In genomic region chr6:54550801-54551323, GRCm38 (mm10) we compare ENCODE assay signal across 29 mouse cellular contexts. TPM values are rescaled to one million over a fixed set of nuclear protein-coding genes. Genes with fewer than 3 reads are reported as not detected.
DNase-seq lines count a peak whose midpoint lies in the region; ATAC-seq and TF ChIP-seq lines count a peak whose summit lies in the region.
"Had no signal": no experiment of that assay in that cellular context is flagged by ENCODE, and none has a peak within 500 bp of the region (broad histone marks: within the 10 kb centered on the region; RNA-seq: fewer than 3 reads in every experiment).

No protein-coding gene starts in this region.

- H3K27ac ChIP-seq in forebrain, embryonic 15.5 days (replicated peaks) = peak overlapping the region; percentile 80; the same call in 1 of the 2 replicates
- no peak overlapping the region for H3K27ac ChIP-seq in forebrain, embryonic 11.5 days (ENCODE audit: low read depth, low read length)
- no peak overlapping the region for H3K27ac ChIP-seq in hindbrain, postnatal 0 days
- no peak overlapping the region for H3K27ac ChIP-seq in hindbrain, embryonic 11.5 days (ENCODE audit: low read depth, low read length)
- H3K27ac ChIP-seq: forebrain, embryonic 12.5 days; heart, embryonic 10.5 days; heart, embryonic 15.5 days; hindbrain, embryonic 12.5 days; limb, embryonic 12.5 days; liver, embryonic 15.5 days; midbrain, embryonic 12.5 days; neural tube, embryonic 13.5 days; stomach, postnatal 0 days had no signal

- no peaks in the 10 kb centered on the region for H3K27me3 ChIP-seq in forebrain, embryonic 15.5 days
- H3K27me3 ChIP-seq in forebrain, embryonic 11.5 days (ENCODE audit: control insufficient read depth, insufficient read depth, low read length) = no peaks in the 10 kb centered on the region
- no peaks in the 10 kb centered on the region for H3K27me3 ChIP-seq in hindbrain, postnatal 0 days (ENCODE audit: insufficient read depth, low read length)
- no peaks in the 10 kb centered on the region for H3K27me3 ChIP-seq in hindbrain, embryonic 11.5 days (ENCODE audit: control insufficient read depth, insufficient read depth, low read length)
- H3K27me3 ChIP-seq: forebrain, embryonic 12.5 days; heart, embryonic 15.5 days; hindbrain, embryonic 12.5 days; limb, embryonic 12.5 days; liver, embryonic 15.5 days had no signal

- 55% methylated on average over 6 of the region's 7 CpGs for WGBS in forebrain, embryonic 15.5 days
- 68% methylated on average over 6 of the region's 7 CpGs for WGBS in forebrain, embryonic 11.5 days
- 51% methylated on average over 6 of the region's 7 CpGs for WGBS in hindbrain, postnatal 0 days
- WGBS in hindbrain, embryonic 11.5 days = 65% methylated on average over 7 of the region's 7 CpGs

- H3K4me2 ChIP-seq in forebrain, embryonic 15.5 days (replicated peaks) = no peak overlapping the region
- H3K4me2 ChIP-seq in forebrain, embryonic 11.5 days (ENCODE audit: low read depth, low read length, severe bottlenecking) = no peak overlapping the region
- H3K4me2 ChIP-seq in hindbrain, postnatal 0 days (ENCODE audit: low read depth, low read length) = no peak overlapping the region
- H3K4me2 ChIP-seq in hindbrain, embryonic 11.5 days (replicated peaks; ENCODE audit: low read depth, low read length) = no peak overlapping the region
- H3K4me2 ChIP-seq: forebrain, embryonic 12.5 days; heart, embryonic 15.5 days; hindbrain, embryonic 12.5 days; limb, embryonic 12.5 days; liver, embryonic 15.5 days; midbrain, embryonic 12.5 days; neural tube, embryonic 13.5 days had no signal

- H3K4me1 ChIP-seq in forebrain, embryonic 15.5 days = peaks cover 78% of the 10 kb centered on the region
- peaks cover 29% of the 10 kb centered on the region for H3K4me1 ChIP-seq in forebrain, embryonic 11.5 days (replicated peaks; ENCODE audit: control insufficient read depth, insufficient read depth, low read length)
- H3K4me1 ChIP-seq in hindbrain, postnatal 0 days (ENCODE audit: insufficient read depth, low read length) = peaks cover 30% of the 10 kb centered on the region
- peaks cover 8% of the 10 kb centered on the region for H3K4me1 ChIP-seq in hindbrain, embryonic 11.5 days (replicated peaks; ENCODE audit: control insufficient read depth, insufficient read depth, low read length)
- H3K4me1 ChIP-seq: liver, embryonic 15.5 days had no signal

- TF ChIP-seq CTCF in hindbrain, postnatal 0 days (IDR thresholded peaks at IDR 0.05; ENCODE audit: low read depth) = no peak
- TF ChIP-seq CTCF in brain, embryonic 14.5 days (IDR thresholded peaks at IDR 0.05; ENCODE audit: borderline replicate concordance, extremely low read depth, insufficient read depth, insufficient read length) = no peak

- no peak for TF ChIP-seq POLR2A in brain, embryonic 14.5 days (IDR thresholded peaks at IDR 0.05; ENCODE audit: borderline replicate concordance, extremely low read depth, insufficient read depth, insufficient read length, poor library complexity, severe bottlenecking)

- no peaks in the 10 kb centered on the region for H3K36me3 ChIP-seq in forebrain, embryonic 15.5 days
- H3K36me3 ChIP-seq in forebrain, embryonic 11.5 days (ENCODE audit: control insufficient read depth, insufficient read depth, low read length) = no peaks in the 10 kb centered on the region
- no peaks in the 10 kb centered on the region for H3K36me3 ChIP-seq in hindbrain, postnatal 0 days (ENCODE audit: insufficient read depth, low read length)
- H3K36me3 ChIP-seq in hindbrain, embryonic 11.5 days (ENCODE audit: control insufficient read depth, insufficient read depth, low read length) = no peaks in the 10 kb centered on the region
- H3K36me3 ChIP-seq: heart, embryonic 10.5 days; heart, embryonic 15.5 days; hindbrain, embryonic 12.5 days; limb, embryonic 12.5 days; liver, embryonic 15.5 days had no signal

- DNase-seq in forebrain, embryonic 11.5 days (ENCODE audit: low spot score) = no peak
- peak; percentile 45 for DNase-seq in hindbrain, postnatal 0 days (ENCODE audit: low spot score)
- DNase-seq in hindbrain, embryonic 11.5 days (ENCODE audit: low spot score) = no peak
- DNase-seq in kidney, postnatal 36 days = peak; percentile 16 to 40
- DNase-seq in kidney, adult 18-20 months = no peak
- peak; percentile 57 for DNase-seq in brain, embryonic 14.5 days (ENCODE audit: low read depth)
- DNase-seq: adrenal gland, postnatal 14 days; cerebellum, adult 18-20 months; cerebellum, postnatal 14 days; gastrocnemius, postnatal 10 days; lung, postnatal 36 days; right cerebral cortex, postnatal 4 days; thymus, adult 18-20 months; thymus, postnatal 25 days had no signal

- no peak for ATAC-seq in forebrain, embryonic 15.5 days (replicated peaks)
- ATAC-seq in forebrain, embryonic 11.5 days (replicated peaks; ENCODE audit: low FRiP score) = no peak
- no peak for ATAC-seq in hindbrain, postnatal 0 days
- no peak for ATAC-seq in hindbrain, embryonic 11.5 days (ENCODE audit: low FRiP score)
- ATAC-seq: intestine, postnatal 0 days had no signal

- no peaks in the 10 kb centered on the region for H3K9me3 ChIP-seq in forebrain, embryonic 15.5 days
- no peaks in the 10 kb centered on the region for H3K9me3 ChIP-seq in forebrain, embryonic 11.5 days (ENCODE audit: control insufficient read depth, low read length)
- no peaks in the 10 kb centered on the region for H3K9me3 ChIP-seq in hindbrain, postnatal 0 days (ENCODE audit: low read length)
- H3K9me3 ChIP-seq in hindbrain, embryonic 11.5 days (ENCODE audit: control insufficient read depth, low read length) = no peaks in the 10 kb centered on the region
- H3K9me3 ChIP-seq: forebrain, embryonic 12.5 days; heart, embryonic 10.5 days; heart, embryonic 15.5 days; hindbrain, embryonic 12.5 days; limb, embryonic 12.5 days; liver, embryonic 15.5 days; midbrain, embryonic 12.5 days; neural tube, embryonic 13.5 days had no signal

- no peak overlapping the region for H3K4me3 ChIP-seq in forebrain, embryonic 15.5 days
- no peak overlapping the region for H3K4me3 ChIP-seq in forebrain, embryonic 11.5 days (ENCODE audit: low read depth, low read length)
- no peak overlapping the region for H3K4me3 ChIP-seq in hindbrain, postnatal 0 days (ENCODE audit: low read length)
- no peak overlapping the region for H3K4me3 ChIP-seq in hindbrain, embryonic 11.5 days (ENCODE audit: low read depth, low read length)
- H3K4me3 ChIP-seq: erythroblast, embryonic 14.5 days; forebrain, embryonic 12.5 days; heart, embryonic 10.5 days; heart, embryonic 15.5 days; hindbrain, embryonic 12.5 days; limb, embryonic 12.5 days; liver, embryonic 15.5 days; midbrain, embryonic 12.5 days; neural tube, embryonic 13.5 days had no signal

- H3K9ac ChIP-seq in forebrain, embryonic 15.5 days (replicated peaks) = no peak overlapping the region
- H3K9ac ChIP-seq in forebrain, embryonic 11.5 days (ENCODE audit: low read length) = no peak overlapping the region
- H3K9ac ChIP-seq in hindbrain, postnatal 0 days (replicated peaks; ENCODE audit: low read length) = no peak overlapping the region
- H3K9ac ChIP-seq in hindbrain, embryonic 11.5 days (ENCODE audit: low read depth, low read length) = no peak overlapping the region
- H3K9ac ChIP-seq: forebrain, embryonic 12.5 days; heart, embryonic 15.5 days; hindbrain, embryonic 12.5 days; limb, embryonic 12.5 days; liver, embryonic 15.5 days; midbrain, embryonic 12.5 days; neural tube, embryonic 13.5 days had no signal

RNA-seq across cellular contexts. Expression of gene Scrn1, which starts 15.4 kb away (rescaled TPM):
- 135 TPM in 2 replicates for polyA plus RNA-seq in forebrain, embryonic 15.5 days (2015; fragmentation: Nextera tagmentation; extraction: Ambion mirVana)
- 102 and 123 TPM in 2 replicates for polyA plus RNA-seq in forebrain, embryonic 11.5 days (2014; fragmentation: Nextera tagmentation; extraction: Ambion mirVana)
- total RNA-seq in hindbrain, postnatal 0 days (2014; rRNA removed) = 117 and 121 TPM in 2 replicates
- polyA plus RNA-seq in hindbrain, postnatal 0 days (2015; fragmentation: Nextera tagmentation; extraction: Ambion mirVana) = 91.7 and 93.2 TPM in 2 replicates
- 70.4 and 75.2 TPM in 2 replicates for polyA plus RNA-seq in hindbrain, embryonic 11.5 days (2014; fragmentation: Nextera tagmentation; extraction: Ambion mirVana)
- polyA plus RNA-seq in brain, embryonic 14.5 days (2012; rRNA removed) = 72.0 and 92.9 TPM in 2 replicates
- total RNA-seq: megakaryocyte, adult 5-6 weeks; MEL had no signal
- polyA plus RNA-seq: erythroblast, embryonic 14.5 days; liver, adult 2 months had no signal

RNA-seq across cellular contexts. Expression of gene Plekha8, which starts 44.0 kb away (rescaled TPM):
- polyA plus RNA-seq in forebrain, embryonic 15.5 days (2015; fragmentation: Nextera tagmentation; extraction: Ambion mirVana) = 9.6 and 10.2 TPM in 2 replicates
- polyA plus RNA-seq in forebrain, embryonic 11.5 days (2014; fragmentation: Nextera tagmentation; extraction: Ambion mirVana) = 25.8 and 25.9 TPM in 2 replicates
- total RNA-seq in hindbrain, postnatal 0 days (2014; rRNA removed) = 12.9 and 13.4 TPM in 2 replicates
- polyA plus RNA-seq in hindbrain, postnatal 0 days (2015; fragmentation: Nextera tagmentation; extraction: Ambion mirVana) = 4.8 and 4.9 TPM in 2 replicates
- 16.8 and 19.6 TPM in 2 replicates for polyA plus RNA-seq in hindbrain, embryonic 11.5 days (2014; fragmentation: Nextera tagmentation; extraction: Ambion mirVana)
- 15.9 and 16.5 TPM in 2 replicates for polyA plus RNA-seq in brain, embryonic 14.5 days (2012; rRNA removed)

RNA-seq across cellular contexts. Expression of gene Fkbp14, which starts 46.2 kb away (rescaled TPM):
- polyA plus RNA-seq in forebrain, embryonic 15.5 days (2015; fragmentation: Nextera tagmentation; extraction: Ambion mirVana) = 6.6 and 7.4 TPM in 2 replicates
- polyA plus RNA-seq in forebrain, embryonic 11.5 days (2014; fragmentation: Nextera tagmentation; extraction: Ambion mirVana) = 15.4 and 18.8 TPM in 2 replicates
- total RNA-seq in hindbrain, postnatal 0 days (2014; rRNA removed) = 4.9 and 5.7 TPM in 2 replicates
- polyA plus RNA-seq in hindbrain, postnatal 0 days (2015; fragmentation: Nextera tagmentation; extraction: Ambion mirVana) = 6.9 TPM in 2 replicates
- 16.2 and 17.9 TPM in 2 replicates for polyA plus RNA-seq in hindbrain, embryonic 11.5 days (2014; fragmentation: Nextera tagmentation; extraction: Ambion mirVana)
- 11.6 and 12.2 TPM in 2 replicates for polyA plus RNA-seq in brain, embryonic 14.5 days (2012; rRNA removed)
- total RNA-seq: megakaryocyte, adult 5-6 weeks had no signal
- polyA plus RNA-seq: erythroblast, embryonic 14.5 days had no signal

Comparison
In these comparisons a context has a peak if more than half of its experiments do, and no peak if none do; other contexts are left out.
1. DNase-seq: peak in hindbrain, postnatal 0 days (single experiment), kidney, postnatal 36 days (2 of 2) and brain, embryonic 14.5 days (single experiment); none in forebrain, embryonic 11.5 days (single experiment), hindbrain, embryonic 11.5 days (single experiment) and kidney, adult 18-20 months (single experiment).